Mouse (Mus musculus) embryonic stem cell, embryonic (primary cell): ENCODE measurements at regions not wholly inside any gene's neighbourhood (a gene's known extent, or its start where the extent isn't known, plus 50 kb on each side); places are given as distances from the start of the nearest gene placed in this dataset.
"Not testable (repeated sequence)": the region's sequence is repeated elsewhere in the genome, so short reads cannot be mapped to it uniquely, and the experiment has no call there.

Experiments
- CTCF ChIA-PET, 4 experiments: fragments of 300-600 bp in 2 of 4; fragments of 350-600 bp in 2 of 4; sonication (Branson Sonifier 250); formaldehyde crosslinking; loops; one replicate each; lab custom pipeline; 2022; ENCODE audit warnings: inconsistent platforms in 2 of 4; lab: Charles Lee
- POLR2A ChIA-PET, 4 experiments: fragments of 300-600 bp in 2 of 4; fragments of 350-600 bp in 2 of 4; sonication (Branson Sonifier 250); formaldehyde crosslinking; loops; one replicate each; lab custom pipeline; 2022; ENCODE audit warnings: antibody characterized with exemption in 4 of 4, inconsistent platforms in 1 of 4; lab: Charles Lee

DNA sequence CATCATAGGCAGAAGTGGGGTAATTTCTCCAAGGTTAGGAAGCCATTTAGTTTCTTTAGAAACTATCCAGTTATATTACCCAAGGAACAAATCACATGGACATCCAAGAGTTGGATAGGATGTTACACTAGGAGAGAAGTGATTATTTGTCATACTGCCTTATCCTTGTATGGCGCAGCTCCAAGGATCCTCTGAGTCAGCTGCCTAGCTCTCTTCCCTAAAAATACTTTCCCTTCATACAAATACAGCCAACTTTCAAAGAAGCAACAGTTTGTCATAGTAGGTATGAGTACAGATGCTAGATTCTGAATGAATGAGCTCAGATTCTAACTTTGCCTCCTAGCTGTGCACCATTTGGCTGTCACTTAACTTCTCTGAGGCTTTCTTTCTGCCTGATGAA, 492.9 kb upstream of the Gm9747 start:
- ChIA-PET POLR2A (no interaction called here), CTCF (no interaction called here)

DNA sequence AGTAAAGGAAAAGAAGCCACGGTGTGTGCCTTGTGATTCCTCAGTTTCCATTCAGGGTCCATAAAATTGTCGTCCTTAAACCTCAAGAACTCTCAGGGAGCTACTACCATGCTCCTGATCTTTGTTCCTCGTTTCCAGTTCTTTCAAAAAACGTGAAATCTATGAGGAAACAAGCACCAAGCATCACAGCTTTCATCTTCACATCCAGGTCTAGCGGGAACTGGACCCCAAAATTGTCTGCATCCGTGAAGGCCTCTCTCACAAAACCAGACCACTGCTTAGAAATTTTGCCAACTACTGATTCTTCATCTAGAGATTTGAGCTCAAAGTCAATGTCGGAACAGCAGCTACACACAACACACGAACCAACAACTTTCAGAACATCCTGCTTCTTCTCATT, 491.0 kb upstream of the Gm9747 start:
- CTCF ChIA-PET, POLR2A ChIA-PET: not testable (repeated sequence)

DNA sequence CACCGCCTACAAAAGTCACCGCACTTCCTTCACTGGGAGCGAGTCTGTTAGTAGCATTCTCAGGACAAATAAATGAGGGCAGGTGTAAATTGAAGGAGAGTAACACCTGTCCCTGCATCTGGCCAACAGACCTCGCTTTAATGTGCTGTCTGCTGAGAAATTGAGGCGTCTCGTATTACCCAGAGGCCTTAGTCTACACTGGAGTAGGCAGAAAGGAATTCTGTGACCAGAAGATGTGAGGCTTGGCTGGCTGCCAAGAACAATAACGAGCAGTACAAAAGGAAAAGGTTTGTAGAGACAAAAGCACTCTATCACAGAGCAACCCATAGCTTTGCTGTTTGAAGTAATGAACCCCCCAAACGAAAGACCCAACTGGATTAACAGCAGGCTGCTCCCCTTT, 488.4 kb upstream of the Gm9747 start:
- ChIA-PET CTCF (interaction anchor here in 1 of 4 experiments (0.5 kb wide), 1 partner anchor 29 kb away, joined by 3 read pairs; no protein-coding TSS in a partner anchor), POLR2A (interaction anchor here in 1 of 4 experiments (0.5 kb wide), 1 partner anchor 1264 kb away, joined by 3 read pairs; no protein-coding TSS in a partner anchor)

DNA sequence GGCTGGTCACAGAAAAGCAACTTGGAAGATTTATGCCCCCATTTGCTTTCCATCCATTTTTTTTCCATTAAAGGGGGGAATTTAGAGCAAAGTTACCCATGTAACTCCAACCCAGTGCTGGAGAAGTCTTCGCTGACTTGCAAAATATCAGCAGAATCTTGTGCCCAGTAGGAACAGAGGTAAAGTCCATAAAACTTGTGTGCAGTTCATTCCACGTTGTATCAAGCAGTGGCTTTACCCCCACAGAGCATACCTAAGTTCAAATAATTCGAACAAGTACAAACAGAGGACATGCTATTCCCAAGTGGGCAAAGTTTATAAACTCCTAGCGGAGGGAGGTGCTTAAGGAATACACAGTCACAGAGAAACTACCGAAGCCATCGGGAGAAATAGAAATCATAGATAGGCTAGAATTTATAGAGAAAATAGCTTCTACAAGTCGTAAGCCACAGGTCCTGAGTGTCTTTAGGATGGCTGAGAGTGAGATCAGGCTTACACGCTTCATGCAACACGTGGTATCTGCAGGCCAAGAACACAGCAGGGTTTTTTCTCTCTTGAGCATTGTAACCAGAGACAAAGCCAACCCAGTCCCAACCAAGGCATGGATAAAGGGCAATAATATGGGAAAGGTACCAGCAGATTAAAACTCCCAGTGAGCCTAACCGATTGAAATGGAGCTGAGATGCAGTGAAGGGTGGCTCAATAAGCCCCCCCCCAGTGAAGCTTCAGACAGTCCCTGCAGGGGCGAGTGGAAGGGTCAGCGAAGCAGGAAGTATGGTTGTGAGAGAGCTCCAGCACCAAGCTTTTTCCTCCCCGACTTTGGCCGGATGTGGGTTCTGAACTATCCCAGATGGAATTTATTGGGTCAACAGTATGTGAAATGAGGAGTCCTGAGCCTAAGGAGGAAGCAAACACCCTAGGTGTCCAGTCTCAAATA, 487.6 kb upstream of the Gm9747 start:
- POLR2A ChIA-PET: interaction anchor here in 1 of 4 experiments (0.5 kb wide), 1 partner anchor 1263 kb away, joined by 3 read pairs; no protein-coding TSS in a partner anchor
- CTCF ChIA-PET: no interaction called here

DNA sequence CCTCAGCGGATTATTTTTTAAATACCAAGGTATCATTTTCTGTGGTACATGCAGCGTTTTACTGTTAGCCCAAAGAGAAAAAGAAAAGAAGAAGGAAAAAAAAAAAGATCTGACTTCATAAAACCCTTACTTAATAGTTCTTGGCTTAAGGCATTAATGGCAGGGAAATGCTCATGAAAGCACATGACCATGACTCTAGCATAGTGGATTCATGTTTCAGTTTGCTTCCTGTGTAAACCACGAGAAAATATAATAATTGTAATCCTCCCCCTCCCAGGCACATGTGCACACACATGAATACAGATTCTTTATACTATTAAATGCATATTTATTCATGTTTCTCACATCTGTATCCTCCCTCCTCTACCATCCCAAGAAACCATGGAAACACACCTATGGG, 486.9 kb upstream of the Gm9747 start:
- ChIA-PET CTCF (no interaction called here), POLR2A (no interaction called here)

DNA sequence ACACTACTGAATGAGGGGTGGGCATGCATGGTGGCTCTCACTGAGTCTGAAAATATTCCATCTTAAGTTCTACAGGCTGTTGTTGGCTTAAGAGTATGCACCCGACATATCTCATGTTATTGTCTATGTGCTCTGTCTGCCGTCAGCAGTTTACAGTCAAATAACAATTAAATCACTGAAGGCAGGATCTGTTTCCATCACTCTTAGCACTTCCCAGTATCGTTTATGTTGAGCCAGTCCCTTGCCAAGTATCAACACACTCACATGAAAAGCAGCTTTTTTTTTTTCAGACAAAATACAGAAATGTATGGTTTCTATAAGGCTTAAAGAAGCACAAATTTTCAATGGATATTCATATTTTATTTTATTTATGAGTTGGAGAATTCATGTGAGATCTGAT, 485.9 kb upstream of the Gm9747 start:
- POLR2A ChIA-PET: no interaction called here
- CTCF ChIA-PET: no interaction called here

DNA sequence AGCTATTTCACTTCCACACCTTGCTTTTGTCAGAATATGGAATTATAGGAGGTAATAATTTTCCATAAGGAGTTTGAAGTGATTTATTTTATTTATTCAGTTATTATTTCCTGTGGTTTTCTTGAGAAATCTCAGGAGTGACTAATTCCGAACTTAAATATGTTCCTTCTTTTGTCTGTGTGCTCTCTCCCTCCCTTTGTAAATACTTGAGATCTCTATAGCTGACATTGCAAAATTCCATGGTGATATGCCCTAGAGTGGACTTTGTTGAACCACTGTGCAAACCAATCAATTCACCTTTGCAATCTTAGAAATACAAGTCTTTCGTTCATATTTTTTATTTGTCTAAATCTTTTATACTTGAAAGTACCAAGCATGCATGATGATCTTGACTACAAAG, 478.8 kb upstream of the Gm9747 start:
- ChIA-PET CTCF (no interaction called here), POLR2A (no interaction called here)

DNA sequence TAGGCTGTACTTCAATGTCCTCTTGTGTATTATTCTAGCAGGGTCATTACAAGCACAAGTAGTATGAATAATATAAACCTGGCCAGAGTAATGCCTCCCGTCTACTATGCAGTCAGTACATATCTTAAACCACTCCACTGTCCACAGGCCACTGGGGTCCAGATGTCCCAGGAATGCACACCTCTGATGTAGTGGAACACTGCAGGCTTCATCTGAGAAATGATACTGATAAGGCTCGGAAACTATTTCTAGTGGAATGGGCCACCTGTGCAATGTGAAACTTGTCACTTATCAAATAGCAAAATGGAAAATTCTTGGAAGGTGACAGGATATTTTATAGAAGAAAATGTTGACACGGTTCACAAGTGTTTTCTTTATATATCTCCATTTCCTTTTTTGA, 477.6 kb upstream of the Gm9747 start:
- POLR2A ChIA-PET: no interaction called here

DNA sequence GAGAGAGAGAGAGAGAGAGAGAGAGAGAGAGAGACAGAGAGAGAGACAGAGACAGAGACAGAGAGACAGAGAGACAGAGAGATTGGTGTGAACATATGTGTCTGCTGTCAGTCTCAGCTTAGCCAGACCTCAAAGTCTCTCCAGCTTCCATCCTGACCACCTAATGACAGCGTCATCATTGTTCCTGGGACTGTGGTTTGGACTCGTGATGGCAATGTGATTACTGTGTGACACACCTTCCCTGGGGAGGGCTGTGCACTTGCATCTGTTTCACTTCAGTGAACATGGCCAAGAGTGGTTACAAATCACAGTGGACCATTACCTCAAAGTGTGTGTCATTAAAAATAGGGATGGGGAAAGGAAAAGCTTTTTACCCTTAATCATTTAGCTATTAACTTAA, 477.2 kb upstream of the Gm9747 start:
- ChIA-PET POLR2A (no interaction called here), CTCF (no interaction called here)

More for the DNA sequence above, 477.6 kb upstream of the Gm9747 start:
- CTCF ChIA-PET: no interaction called here

DNA sequence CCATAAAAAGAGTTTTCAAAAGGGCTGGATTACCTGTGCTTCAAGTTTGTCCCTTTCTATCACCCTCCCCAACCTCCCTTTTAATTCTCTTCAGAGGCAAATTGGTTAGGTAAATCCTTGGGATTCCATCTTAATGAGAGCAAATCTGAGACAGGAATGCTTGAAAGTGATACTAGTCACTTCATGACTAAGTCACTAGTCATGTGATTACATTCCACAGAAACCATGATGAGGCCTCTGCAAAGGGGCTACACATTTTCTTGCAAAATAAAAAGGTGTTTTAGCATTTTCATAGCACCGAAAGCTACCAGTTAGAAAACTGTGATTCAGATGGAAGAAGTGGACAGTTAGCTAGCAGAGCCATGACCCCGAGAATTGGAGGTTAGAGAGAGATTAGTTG, 473.0 kb upstream of the Gm9747 start:
- CTCF ChIA-PET: no interaction called here
- POLR2A ChIA-PET: no interaction called here

DNA sequence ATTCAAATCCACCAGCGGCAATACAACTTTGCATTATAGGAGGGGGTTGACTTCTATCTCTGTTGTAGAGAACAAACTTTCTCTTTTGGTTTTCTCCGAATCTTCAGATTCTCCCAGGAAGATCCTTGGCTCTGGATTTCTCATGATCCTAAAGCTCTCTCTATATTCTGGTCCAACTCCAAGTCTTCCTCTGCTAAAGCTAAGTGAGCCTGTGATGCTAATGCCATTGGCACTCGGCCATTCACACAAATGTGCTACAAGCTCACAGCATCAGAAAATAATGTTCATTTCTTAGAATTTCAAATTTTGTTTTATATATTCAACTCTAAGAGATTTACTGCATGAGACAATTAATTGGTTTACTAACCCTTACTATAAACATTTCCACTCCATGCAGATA, 461.2 kb upstream of the Gm9747 start:
- ChIA-PET POLR2A (no interaction called here), CTCF (no interaction called here)

DNA sequence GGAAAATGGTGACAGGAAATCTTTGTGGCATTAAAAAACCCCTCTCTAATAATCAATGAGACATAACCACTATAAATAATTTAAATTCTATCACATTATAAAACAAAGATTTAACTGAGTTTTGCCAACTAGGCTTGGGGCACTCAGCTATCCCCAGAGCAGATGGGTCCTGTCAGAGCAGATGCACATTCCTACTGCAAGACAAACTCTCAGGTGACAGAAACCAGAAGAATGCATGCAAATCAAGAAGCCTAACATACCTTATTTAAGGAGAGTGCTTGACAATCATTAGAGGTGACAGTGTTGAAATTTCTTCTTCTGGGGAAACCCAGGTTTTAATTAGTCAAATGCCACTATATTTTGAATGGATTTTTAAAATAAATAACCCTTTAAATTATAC, 452.3 kb upstream of the Gm9747 start:
- CTCF ChIA-PET: no interaction called here

DNA sequence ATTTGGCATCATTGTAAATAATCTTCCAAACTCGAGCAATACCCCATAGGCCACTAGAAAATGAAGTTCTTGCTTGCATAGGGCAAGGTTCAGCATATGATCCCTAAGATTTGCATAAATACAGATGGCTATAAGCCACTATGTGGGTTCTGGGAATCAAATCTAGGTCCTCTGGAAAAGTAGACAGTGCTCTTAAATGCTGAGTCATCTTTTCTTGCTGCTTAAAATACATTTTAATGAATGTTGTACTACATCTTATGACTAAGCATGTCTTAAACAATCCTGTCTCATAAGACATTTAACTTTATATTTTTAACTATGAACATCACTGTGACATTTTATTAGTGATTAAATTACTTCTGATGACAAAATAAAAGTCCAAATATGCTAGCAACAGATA, 448.6 kb upstream of the Gm9747 start:
- ChIA-PET POLR2A (no interaction called here), CTCF (no interaction called here)

More for the DNA sequence above, 452.3 kb upstream of the Gm9747 start:
- POLR2A ChIA-PET: interaction anchor here in 1 of 4 experiments (0.6 kb wide), 1 partner anchor 1039 kb away, joined by 5 read pairs; no protein-coding TSS in a partner anchor

DNA sequence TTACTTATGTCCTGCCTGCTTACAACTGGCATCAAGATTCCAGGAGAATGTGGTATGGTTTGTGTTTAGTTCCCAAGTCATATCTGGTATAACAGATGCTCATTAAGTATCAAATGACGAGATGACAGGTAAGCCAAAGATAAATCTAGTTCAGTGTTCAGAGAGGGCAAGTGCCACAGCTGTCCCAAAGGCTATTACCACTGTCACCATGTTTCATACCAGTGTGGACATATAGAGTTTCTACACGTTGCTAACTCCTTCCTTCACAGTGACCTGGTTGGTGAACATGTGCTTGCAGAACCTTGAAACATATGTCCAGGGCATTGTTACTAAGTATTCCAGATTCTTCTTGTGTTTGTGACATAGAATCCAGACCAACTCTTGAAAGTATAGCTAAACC, 438.1 kb upstream of the Gm9747 start:
- CTCF ChIA-PET: no interaction called here
- POLR2A ChIA-PET: no interaction called here

DNA sequence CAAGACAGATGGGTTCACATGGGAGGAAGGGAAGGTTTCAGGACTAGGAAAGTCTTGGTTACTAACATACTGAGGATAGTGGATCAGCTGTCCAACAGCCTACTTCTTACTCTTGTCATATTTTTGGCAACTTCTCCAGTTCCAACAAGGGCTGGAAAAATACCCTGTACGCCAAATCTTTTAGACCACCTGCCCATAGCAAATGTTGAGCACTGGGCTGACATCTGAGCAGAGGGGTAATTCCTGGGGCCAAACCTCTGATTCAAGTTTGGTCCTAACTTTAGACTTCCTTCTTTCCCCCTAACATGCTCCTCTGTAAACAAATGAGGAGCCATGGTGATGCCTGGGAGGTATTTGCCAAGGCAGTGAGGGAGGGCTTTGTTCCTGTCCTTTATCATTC, 437.5 kb upstream of the Gm9747 start:
- ChIA-PET CTCF (no interaction called here), POLR2A (no interaction called here)

DNA sequence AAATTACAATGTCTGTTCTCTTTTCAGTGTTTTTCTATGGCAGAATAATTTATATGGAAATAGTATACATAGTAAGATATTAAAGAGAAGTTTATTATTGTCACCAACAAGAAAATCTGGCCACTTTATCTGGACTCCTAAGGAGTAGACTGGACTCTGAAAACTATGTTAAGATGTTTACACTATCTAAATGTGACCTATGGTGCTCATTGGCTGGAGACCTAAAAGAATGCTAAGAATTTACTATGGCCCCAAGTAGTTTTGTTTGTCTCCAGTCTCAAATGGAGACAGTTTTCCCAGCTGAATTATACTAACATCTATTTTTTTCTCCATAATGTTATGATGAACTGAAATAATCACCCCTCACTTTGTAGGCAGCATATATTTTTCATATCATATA, 421.3 kb upstream of the Gm9747 start:
- ChIA-PET POLR2A (no interaction called here), CTCF (no interaction called here)

DNA sequence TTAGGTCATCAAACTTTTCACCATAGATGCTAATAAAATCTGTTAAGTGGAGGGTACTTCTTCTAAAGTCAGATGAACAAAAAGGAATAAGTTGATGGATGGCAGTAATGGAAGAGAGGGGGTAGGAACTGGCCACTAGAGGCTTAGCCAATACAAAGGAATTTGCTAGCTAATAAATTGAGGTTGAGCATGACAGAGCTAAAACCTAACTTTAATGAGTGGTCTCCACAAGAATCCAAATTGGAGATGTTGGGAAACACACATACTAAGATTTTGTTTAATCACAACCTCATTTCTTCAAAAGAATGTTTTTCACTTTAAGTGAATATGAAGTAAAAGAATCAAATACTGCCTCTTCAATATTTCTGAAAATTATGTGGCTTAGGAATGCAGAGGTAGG, 414.0 kb upstream of the Gm9747 start:
- ChIA-PET CTCF (no interaction called here), POLR2A (no interaction called here)

DNA sequence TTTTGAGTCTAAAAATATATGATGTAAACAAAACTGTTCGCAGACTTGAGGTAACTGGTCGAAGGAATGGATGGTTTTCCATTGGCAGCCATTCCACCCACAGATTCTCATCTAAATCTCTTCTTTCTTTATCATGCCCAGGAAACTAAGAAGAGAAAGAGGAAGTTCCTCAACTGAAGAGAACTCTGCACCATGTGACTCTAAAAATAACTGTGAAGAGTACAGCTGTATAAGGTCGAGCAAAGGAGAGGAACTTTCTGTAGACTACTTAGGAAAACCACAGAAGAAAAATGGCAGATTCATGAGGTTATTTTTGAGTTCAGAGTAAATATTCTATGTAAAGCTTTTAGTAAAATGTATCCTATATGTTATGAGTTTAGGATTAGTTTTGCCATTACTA, 390.9 kb upstream of the Gm9747 start:
- ChIA-PET CTCF (no interaction called here), POLR2A (no interaction called here)

DNA sequence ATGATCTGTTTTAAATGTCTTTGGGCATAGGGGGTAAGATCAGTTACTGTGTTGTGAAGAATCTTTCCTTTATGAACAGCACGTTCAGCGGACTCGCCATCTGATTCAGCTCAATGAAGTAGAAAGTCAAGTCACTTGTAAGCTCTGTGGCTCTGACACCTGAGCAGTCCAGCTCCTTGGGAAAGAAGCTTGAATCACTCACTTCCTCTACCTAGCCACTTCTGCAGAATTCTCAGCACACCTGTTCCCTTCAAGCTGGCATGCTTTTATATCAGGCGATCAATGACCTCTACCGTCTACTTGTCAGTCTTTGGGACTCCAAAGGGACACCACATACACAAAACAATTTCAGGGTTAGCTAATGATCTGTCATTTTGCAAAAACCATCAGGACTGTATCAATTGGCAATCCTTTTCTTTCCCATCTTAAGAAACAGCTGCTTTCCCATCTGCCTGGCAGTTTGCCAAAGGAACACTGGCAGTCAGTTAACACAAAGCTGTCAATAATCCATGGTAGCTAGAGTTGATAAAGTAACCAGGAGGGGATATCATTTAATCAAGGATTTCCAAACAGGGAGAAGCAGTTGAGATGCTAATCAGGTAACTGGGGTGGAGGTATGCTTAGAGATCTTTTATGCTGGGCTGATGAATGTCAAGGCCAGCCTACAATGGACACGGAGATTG, 382.3 kb upstream of the Gm9747 start:
- ChIA-PET CTCF (no interaction called here), POLR2A (no interaction called here)

DNA sequence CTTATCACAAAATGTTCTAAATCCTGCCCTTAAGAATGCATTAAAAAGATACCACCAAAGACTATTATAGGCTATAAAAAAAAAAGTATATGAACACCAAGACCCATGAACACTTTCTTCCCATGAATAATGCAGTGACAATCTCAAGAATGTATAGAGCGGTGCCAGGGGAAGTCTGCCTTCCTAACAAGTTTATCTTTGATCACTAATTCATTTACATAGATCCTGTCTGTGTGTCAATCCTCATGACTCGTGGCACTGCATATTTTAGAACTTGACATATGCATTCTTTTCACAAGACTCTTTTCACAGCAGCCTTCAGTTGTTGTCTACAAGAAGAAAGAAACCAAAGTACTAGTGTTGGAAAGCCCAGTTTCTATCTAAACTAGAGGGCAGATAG, 373.4 kb upstream of the Gm9747 start:
- ChIA-PET POLR2A (no interaction called here), CTCF (no interaction called here)

DNA sequence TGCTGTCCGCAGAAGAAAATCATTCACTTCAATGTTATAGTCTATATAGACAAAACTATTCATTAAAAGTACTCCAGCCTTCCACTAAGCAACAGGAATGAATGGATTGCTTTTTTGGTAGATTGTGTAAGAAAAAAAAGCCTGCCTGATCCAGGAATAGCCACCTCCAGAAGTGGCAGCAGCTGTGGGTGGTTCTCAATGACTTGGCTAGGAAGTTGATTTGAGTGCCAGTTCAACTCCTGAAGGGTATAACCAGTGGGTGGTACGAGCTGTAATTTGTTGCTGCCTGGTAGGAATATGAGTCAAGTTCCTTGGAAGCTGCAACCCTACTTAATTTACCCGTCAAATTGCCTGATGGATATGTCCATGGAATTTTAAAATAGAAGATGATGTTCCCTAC, 368.3 kb upstream of the Gm9747 start:
- POLR2A ChIA-PET: no interaction called here
- CTCF ChIA-PET: no interaction called here
